Mouse (Mus musculus) heart, postnatal 0 days (tissue): ENCODE results near the gene Cass4. TPM values are rescaled to one million over a fixed set of nuclear protein-coding genes. Genes with fewer than 3 reads are reported as not detected.

Source experiments
- ATAC-seq: fragments of 200-750 bp; cut with Nextera tagmentation; 2 replicates; pipeline ENCODE4 v1.8.0; 2017; ENCODE audit warnings: low read depth, moderate number of reproducible peaks, moderate library complexity; ENCODE audit not compliant: insufficient read depth
- DNase-seq: peaks from one replicate; pipeline ENCODE4 v3.0.0-alpha.2; 2016; ENCODE audit warnings: low spot score
- H3K27ac ChIP-seq: fragments of 300-500 bp; sonication (generic); 2 replicates; pipeline ENCODE4 v1.5.1; 2014; ENCODE audit warnings: low read depth, mild to moderate bottlenecking
- H3K27me3 ChIP-seq: fragments of 300-500 bp; sonication (generic); 2 replicates; pipeline ENCODE4 v1.6.1; 2014; ENCODE audit warnings: low read length, mixed read lengths; ENCODE audit not compliant: control insufficient read depth, insufficient read depth
- H3K36me3 ChIP-seq: fragments of 300-500 bp; sonication (generic); replicated peaks from 2 replicates; pipeline ENCODE4 v1.6.1; 2014; ENCODE audit warnings: low read length, mixed read lengths; ENCODE audit not compliant: control insufficient read depth, insufficient read depth
- H3K4me1 ChIP-seq: fragments of 300-500 bp; sonication (generic); 2 replicates; pipeline ENCODE4 v1.6.1; 2014; ENCODE audit warnings: antibody characterized with exemption; ENCODE audit not compliant: control insufficient read depth, insufficient read depth
- H3K4me2 ChIP-seq: fragments of 300-500 bp; sonication (generic); 2 replicates; pipeline ENCODE4 v1.6.1; 2014; ENCODE audit warnings: low read depth, mild to moderate bottlenecking, low read length, moderate library complexity
- H3K4me3 ChIP-seq: fragments of 300-500 bp; sonication (generic); 2 replicates; pipeline ENCODE4 v1.5.1; 2014; ENCODE audit warnings: low read depth, low read length
- H3K9ac ChIP-seq: fragments of 300-500 bp; sonication (generic); replicated peaks from 2 replicates; pipeline ENCODE4 v1.6.1; 2014; ENCODE audit warnings: low read depth, low read length, mixed read lengths
- H3K9me3 ChIP-seq: fragments of 300-500 bp; sonication (generic); replicated peaks from 2 replicates; pipeline ENCODE4 v1.6.1; 2016; ENCODE audit warnings: low read length; ENCODE audit not compliant: control insufficient read depth
- CTCF ChIP-seq: IDR thresholded peaks from 2 replicates; pipeline ENCODE4 v1.5.1; 2016; ENCODE audit warnings: antibody characterized with exemption, control low read depth, low read depth
- EP300 ChIP-seq: IDR thresholded peaks from 2 replicates; pipeline ENCODE4 v1.6.1; 2016; ENCODE audit warnings: antibody characterized with exemption, low read depth
- WGBS: fragments of 180-500 bp; shearing (Covaris S2); extraction: QIAGEN DNeasy Blood & Tissue Kit; methylation state at CpG from one replicate; pipeline ENCODE4 v1.1.7; 2014; 5-methylcytosine and 5-hydroxymethylcytosine counted together
- polyA plus RNA-seq: library from polyadenylated mRNA; unstranded; fragments of >200 nt; fragmentation: Nextera tagmentation; extraction: Ambion mirVana; gene quantifications from 2 replicates; pipeline ENCODE4 v1.2.1, GENCODE M21; 2015
- total RNA-seq: library from RNA; depleted of rRNA; stranded (reverse); fragments of >200 nt; gene quantifications from 2 replicates; pipeline ENCODE4 v1.2.3, GENCODE M21; 2014; ENCODE audit warnings: low replicate concordance

Cass4 gene
- total and polyA plus RNA-seq, 2 experiments from 2014 or later, result 0.20 to 1.1 TPM

DNA sequence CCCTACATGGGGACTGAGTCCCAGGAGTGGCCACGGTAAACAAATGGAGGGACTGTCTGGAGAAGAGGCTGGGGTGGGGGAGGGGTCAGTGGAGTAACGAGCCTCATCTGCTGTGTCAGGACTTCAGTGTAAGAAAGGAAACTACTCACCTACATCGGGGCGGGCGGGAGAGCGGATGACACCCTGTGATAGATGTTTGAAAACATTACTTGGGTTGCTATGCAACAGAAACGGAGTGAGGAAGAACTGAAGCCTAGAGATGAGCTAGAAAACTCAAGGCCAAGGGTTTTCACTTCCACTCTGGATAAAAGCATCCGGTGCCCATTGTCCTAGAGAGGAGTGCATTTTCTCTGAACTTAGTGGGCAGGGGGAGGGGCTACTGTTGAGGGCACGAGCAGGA lies 6.3 kb downstream of the Cass4 start:
- peak; percentile 41 for ATAC-seq
- Histone ChIP-seq H3K4me3 (no peak overlapping the region), H3K36me3 (no peaks in the 10 kb centered on the region), H3K4me2 (no peak overlapping the region), H3K27me3 (no peaks in the 10 kb centered on the region), H3K27ac (no peak overlapping the region), H3K9me3 (no peaks in the 10 kb centered on the region), H3K4me1 (no peaks in the 10 kb centered on the region), H3K9ac (no peak overlapping the region)
- TF ChIP-seq EP300, result no peak
- no peak for TF ChIP-seq CTCF
- no peak for DNase-seq
- WGBS, result 21% methylated on average over 9 of the region's 9 CpGs

DNA sequence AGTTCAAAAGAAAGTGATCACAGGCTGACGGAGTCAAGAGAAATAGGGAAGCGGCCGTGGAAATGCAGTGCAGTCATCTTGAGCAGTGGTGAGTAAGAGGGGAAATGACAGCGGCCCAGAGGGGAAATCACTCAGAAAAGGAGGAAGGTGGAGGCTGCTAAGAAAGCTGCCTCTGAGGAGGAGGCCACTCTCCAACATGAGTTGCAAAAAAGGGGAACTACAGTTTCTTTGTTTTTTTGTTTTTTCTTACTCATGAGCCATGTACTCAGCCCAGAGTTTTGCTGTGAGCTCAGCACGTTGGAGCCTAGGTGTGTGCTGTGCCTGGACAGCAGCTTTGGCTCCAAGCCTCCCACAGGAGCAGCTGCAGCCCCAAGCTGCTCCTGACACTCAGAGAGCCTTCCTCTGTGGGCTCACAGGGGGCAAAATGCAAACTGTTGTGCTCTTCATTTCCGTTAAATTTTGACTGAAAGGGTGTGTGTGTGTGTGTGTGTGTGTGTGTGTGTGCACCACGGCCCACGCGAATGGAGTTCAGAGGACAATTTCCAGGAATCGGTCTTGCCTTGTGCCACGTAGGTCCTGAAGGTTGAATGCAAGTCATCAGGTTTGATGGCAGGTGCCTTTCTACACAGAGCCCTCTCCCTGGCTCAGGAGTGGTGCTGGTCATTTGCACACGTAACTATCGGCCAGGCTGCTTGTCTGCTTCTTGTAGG lies 7.7 kb downstream of the Cass4 start:
- H3K4me1 ChIP-seq, result no peaks in the 10 kb centered on the region
- no peak for TF ChIP-seq CTCF
- TF ChIP-seq EP300, result no peak
- 54% methylated on average over 13 of the region's 13 CpGs for WGBS
- H3K27me3 ChIP-seq, result no peaks in the 10 kb centered on the region
- DNase-seq, result peak; percentile 29
- no peak overlapping the region for H3K9ac ChIP-seq
- no peaks in the 10 kb centered on the region for H3K9me3 ChIP-seq
- peak overlapping the region; percentile 17; the same call in 1 of the 2 replicates for H3K27ac ChIP-seq
- no peaks in the 10 kb centered on the region for H3K36me3 ChIP-seq
- no peak for ATAC-seq
- no peak overlapping the region for H3K4me2 ChIP-seq
- no peak overlapping the region for H3K4me3 ChIP-seq

DNA sequence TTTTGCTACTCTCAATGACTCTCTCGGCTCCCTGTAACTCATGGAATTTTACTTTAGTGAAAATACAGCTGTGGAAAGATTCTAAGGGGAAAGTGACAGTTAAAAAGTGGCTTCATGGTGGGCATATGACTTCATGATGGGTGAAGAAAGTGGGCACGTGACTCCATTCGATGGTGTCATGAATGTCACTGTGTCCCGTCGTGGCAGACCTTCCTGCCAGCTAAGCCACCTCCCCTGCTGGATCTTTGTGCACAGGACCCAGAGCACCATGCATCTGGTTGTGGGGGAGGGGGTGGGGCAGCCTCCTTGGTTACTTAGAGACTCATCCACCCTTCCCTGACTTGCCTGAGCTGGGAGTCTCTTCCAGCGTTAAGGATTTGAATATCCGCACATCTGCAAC lies 10.6 kb downstream of the Cass4 start:
- Histone ChIP-seq H3K36me3 (no peaks in the 10 kb centered on the region), H3K9me3 (no peaks in the 10 kb centered on the region), H3K4me1 (no peaks in the 10 kb centered on the region), H3K4me2 (no peak overlapping the region), H3K27ac (no peak overlapping the region), H3K9ac (no peak overlapping the region), H3K27me3 (no peaks in the 10 kb centered on the region), H3K4me3 (no peak overlapping the region)
- no peak for ATAC-seq
- 58% methylated on average over 7 of the region's 7 CpGs for WGBS
- DNase-seq, result no peak
- TF ChIP-seq CTCF (no peak), EP300 (no peak)

DNA sequence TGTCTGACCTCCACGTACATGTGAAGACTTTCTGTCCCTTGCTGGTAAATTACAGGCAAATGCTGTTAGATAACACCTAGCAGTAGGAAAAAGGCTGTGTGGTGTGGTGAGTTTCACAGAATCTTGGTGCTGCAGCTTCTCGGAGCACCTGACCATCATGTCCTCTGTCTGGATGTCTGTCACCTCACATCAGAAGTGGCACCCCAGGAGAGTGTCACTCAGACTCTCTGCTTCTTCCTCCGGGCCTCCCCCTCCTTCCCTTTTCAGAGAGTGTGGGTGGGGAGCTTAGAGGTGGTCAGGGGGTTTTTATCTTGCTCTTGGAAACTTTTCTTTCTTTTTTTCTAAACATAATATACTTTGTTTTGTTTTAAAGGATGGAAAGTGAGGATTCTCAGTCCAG lies 11.4 kb downstream of the Cass4 start:
- TF ChIP-seq EP300 (no peak), CTCF (no peak)
- ATAC-seq, result no peak
- no peak overlapping the region for H3K4me3 ChIP-seq
- H3K27me3 ChIP-seq, result no peaks in the 10 kb centered on the region
- no peak overlapping the region for H3K9ac ChIP-seq
- H3K27ac ChIP-seq, result no peak overlapping the region
- H3K9me3 ChIP-seq, result no peaks in the 10 kb centered on the region
- no peak overlapping the region for H3K4me2 ChIP-seq
- whole genome bisulfite sequencing, result 45% methylated on average over 3 of the region's 3 CpGs
- no peak for DNase-seq
- H3K4me1 ChIP-seq, result no peaks in the 10 kb centered on the region
- H3K36me3 ChIP-seq, result no peaks in the 10 kb centered on the region

DNA sequence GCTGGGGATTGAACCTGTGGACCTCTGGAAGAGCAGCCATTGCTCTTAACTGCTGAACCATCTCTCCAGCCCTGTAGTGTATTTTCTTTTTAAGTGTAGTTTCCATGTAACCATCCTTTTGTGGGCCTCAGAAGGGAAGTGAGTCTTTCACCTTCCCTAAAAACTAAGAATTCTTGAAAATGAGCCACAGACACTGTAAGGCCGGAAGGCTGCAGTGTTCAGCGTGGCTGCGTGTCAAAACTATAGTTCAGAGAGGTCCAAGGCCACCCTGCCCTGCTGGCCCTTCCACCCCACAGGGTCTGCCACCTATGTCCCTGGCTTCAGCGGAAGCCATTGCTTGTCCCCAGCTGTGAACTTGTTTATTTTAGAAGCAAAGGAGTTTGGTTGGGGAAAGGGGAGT lies 12.6 kb downstream of the Cass4 start:
- DNase-seq (no peak), ATAC-seq (no peak)
- Histone ChIP-seq H3K4me1 (no peaks in the 10 kb centered on the region), H3K27ac (no peak overlapping the region), H3K9ac (no peak overlapping the region), H3K36me3 (no peaks in the 10 kb centered on the region), H3K4me2 (no peak overlapping the region), H3K4me3 (no peak overlapping the region), H3K9me3 (no peaks in the 10 kb centered on the region), H3K27me3 (no peaks in the 10 kb centered on the region)
- TF ChIP-seq EP300, result no peak
- WGBS, result 57% methylated on average over 4 of the region's 4 CpGs

DNA sequence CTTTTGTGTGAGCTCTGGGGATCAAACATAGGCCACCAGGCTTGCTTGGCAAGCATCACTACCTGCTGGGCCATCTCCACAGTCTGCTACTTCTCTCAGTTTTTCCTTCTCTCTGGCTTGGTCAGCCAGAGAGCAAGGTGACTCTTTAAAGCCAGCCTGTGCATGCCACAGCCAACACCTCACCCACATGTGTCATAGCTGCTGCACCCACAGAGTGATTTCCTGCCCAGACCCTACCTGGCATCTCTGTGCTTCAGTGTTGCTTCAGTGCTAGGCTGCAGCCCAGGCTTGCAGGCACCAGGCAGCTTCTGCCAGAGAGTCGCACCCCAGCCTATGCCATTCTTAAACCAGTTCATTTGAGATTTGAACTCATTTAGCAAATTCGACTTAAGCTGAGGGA lies 13.9 kb downstream of the Cass4 start:
- TF ChIP-seq CTCF, result no peak
- no peak for TF ChIP-seq EP300
- DNase-seq, result no peak

More for the DNA sequence above, 13.9 kb downstream of the Cass4 start:
- Histone ChIP-seq H3K9ac (no peak overlapping the region), H3K4me3 (no peak overlapping the region), H3K36me3 (no peaks in the 10 kb centered on the region), H3K4me2 (no peak overlapping the region), H3K27me3 (no peaks in the 10 kb centered on the region), H3K4me1 (0 out of 2 replicates have a peak, but pooled peaks cover 2% of the 10 kb centered on the region), H3K27ac (no peak overlapping the region), H3K9me3 (no peaks in the 10 kb centered on the region)
- no peak for ATAC-seq
- 74% methylated on average over 2 of the region's 2 CpGs for WGBS
